Mouse (Mus musculus) right cerebral cortex, adult 2 months (tissue): ENCODE data around the gene Smco4.
"Not testable (repeated sequence)": the region's sequence is repeated elsewhere in the genome, so short reads cannot be mapped to it uniquely, and the experiment has no call there.

Experiments
- DNase-seq, 2 experiments: peaks; one replicate each; pipeline ENCODE4 v3.0.0; 2021 to 2022; ENCODE audit warnings: low spot score in 2 of 2

Smco4 gene

DNA sequence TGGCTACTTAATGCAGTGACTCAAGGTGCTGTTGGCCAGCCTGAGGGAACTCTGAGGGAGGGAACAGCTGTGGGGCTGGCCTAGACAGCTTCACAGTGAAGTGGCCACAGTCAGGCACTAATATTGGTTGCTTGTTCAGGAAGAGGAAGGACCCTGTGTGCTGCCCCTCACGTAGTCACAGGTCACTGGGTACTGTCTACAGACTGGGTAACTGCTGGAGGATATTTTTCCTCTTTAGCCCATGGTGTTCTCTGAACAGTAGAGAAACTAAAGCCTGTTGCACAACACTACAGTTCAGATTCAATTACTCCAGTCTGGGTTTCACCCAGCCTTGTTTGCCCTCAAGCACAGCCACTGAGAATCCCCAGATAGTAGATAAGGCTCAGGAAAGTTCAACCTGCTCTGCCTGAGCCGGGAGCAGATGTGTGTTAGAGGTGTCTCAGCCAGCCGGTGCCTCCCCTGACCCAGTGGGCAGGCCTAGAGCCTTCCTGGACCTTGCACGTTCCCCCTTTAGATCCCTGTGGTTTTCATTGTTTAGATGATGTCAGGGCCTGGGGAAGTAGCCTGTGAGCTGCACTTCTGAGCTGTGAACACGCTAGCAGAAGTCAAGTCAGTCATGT is 48.6 kb downstream of the Smco4 start:
- no peak for DNase-seq

DNA sequence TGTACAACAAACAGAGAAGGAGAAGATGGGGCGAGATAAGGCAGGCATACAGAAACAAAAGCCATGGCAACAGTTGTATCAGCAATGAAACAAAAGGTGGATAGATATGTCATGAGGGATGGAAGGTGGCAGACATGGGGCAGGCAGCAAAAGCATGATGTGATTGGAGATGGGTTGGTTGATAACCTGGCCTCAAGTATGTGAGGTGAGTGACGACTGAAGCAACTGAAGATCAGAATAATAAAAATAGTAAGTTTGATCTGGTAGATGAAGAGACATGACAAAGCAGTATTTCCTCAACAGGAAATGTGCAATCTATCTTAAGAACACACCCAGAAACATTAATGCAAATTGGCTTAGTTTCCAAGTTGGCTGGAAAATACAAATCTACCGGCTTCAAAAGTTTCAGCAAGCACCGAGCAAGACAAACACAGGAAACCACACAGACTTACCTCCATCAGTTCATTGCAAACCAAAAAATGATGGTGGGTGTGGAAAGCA is 57.3 kb downstream of the Smco4 start:
- no peak for DNase-seq

DNA sequence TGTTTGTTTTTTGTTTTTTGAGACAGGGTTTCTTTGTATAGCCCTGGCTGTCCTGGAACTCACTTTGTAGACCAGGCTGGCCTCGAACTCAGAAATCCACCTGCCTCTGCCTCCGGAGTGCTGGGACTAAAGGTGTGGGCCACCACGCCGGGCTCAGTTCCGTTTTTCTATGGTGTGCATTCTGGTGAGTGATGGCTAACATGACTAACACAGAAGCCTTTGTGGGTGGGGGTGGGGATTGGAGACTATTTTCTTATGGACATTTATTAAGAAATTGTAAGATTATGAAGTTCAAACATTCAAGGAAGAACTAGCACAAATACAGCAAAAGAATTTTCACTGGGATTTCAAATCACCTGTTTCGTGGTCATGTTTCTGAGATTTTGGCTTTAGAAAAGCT is 57.8 kb downstream of the Smco4 start:
- DNase-seq, result not testable (repeated sequence)

DNA sequence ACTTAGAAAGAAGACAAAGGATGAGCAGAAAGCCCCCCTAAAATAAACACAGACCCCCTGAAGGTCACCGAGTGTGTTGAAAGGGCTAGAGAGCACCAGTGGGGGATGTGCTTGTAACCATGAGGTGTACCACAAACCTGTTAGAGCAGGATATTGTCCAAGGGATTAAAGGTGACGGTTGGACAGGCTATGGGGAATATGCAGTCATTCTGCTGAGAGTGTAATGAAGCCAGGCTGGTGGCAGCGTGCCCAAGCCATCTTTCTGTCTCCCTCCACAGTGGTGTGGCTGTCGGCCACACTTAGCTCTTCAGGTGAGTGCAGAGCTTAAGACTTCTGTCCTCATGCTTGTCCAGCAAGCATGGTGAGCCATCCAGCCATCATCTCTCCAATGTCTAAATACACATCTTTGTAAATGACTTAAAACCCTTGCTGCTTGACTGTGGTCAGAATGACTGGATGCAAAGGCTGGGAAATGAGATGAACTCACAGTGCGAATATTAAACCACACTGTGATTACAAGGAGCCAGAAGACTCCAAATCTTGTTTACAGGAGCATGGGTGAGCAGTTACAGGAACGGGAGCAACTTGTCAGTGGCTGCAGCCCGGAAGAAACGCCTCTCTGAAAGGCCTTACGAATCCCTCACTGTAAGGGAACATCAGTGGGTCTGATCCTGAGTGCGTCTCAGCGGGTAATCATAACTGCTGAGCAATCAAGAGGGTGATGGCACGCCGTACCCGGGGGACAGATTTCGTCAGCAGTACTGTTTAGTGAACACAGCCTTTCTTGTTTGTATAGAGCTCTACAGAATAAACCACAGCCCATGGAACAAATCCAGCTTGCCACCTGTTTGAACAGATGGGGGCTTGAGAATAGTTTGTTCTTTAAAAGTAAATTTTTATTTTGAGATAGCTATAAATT is 59.0 kb downstream of the Smco4 start:
- DNase-seq, result peak in 1 of 2 experiments; percentile 13

DNA sequence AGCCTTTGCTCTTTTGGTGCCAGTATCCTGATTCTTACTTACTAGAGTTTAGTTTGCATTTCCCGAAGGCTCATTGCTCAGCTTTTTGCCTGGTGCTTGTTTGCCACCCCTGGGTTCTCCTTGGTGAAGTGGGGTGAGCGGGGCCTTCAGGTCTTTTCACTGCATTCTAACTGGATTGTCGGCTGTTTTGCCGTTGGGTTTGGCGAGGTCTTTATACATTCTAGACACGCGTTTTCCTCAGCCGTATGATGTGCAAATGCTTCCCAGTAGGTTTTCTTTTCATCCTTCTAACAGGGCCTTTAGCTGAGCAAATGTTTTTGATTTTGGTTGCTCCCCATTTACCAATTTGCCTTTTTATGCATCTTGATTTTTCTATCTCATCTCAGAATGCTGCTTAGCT is 60.1 kb downstream of the Smco4 start:
- no peak for DNase-seq

DNA sequence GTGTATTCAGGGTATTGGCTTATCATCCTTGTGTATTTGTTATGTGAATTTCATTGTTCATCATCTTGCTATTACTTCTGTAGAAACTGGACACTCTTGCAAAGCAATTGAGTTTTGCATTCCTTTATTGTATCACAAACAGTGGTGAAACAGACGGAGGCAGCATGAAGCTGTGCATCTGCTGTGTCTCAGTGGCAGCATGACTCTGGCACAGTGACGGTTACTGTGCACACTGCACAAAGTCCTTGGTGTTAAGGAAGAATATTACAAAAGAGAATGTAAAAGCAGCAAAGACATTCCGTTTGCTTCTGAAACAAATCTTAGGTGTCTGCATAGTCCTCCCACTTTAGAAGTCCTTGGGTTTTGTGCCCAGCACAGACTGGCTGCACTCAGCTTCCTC is 67.2 kb downstream of the Smco4 start:
- DNase-seq, result no peak

DNA sequence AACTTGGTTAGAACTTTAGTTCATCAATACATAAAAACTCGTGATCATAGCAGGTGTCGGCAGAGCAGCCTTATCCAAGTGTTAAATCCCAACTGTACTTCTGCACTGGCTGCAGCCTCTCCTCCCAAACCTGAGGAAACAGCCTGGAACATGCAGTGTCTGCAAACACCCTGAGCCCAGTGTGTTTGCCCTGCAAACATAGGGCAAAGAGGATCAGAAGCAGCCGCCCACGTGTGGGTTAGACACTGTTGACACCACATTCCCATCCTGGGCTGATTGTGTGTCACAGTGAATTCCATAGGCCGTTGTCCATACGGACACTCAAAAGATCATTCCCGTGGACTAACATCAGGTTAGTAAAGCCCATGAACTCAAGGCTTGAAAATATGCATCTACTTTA is 69.1 kb downstream of the Smco4 start:
- no peak for DNase-seq

DNA sequence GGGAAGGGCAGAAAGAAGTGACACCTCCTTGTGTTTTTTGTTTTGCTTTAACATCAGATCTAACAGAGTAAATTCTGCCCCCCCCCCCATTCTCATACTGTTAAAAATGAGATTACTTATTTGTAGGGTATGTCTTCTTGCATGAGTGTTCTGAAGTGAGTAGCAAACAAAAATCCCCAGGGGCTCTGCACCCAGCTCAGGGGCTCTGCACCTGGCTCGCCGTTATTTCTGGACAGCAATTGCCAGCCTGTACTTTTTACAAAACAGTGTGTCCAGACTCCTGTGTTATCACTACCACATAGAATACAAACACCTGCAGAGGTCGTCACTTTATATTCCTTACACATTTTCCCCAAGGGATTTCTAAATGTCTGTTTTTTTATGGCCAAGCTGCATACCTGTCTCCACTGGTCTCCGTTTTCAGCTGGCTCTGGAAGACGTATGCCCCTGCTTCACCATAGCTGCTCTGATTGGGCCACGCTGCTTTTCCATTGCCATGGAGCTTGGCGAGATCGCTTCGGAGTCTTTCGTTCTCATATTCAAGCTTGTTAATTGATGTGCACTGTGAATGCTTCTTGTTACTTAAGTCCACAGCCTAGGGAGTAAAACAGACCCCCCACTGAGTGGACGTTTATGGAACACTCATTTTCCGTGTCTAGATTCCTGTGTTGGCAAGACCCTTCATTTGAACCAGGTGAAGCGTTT is 81.7 kb downstream of the Smco4 start:
- DNase-seq, result no peak

DNA sequence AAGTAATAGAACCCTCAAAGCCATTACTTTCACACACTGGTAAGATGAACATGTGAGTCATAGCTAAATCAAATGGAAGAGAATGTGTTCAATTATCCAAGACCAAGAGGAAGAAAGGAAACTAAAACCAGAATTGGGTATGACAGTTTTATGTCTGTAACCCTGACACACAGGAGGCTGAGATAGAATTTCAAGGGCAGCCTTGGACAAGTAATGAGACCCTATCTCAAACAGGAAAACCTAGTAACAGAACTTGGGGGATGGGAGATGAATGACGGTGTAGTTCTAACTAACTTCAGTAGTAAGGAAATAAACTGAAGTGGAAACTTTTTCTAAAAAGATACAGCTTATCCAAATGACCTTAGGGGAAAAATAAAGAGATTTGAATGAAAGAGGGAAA is 85.2 kb downstream of the Smco4 start:
- DNase-seq, result no peak

DNA sequence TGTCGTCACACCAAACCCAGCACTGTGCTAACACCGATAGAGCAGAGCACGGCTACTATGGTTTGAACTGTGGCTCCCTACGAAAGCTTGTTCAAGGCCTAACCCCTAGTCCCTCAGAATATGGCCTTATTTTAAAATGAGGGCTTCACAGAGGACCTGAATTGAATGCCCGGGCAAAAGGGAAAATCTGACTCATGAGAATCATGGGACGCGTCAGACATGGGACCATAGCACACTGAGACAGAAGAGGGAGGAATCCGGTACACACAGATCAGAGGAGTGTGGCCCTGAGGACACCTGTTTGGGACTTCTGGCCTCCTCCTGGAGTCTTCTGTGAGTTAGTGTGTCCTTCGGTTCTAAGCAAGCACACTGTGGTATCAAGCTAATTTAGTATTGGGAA is 85.7 kb downstream of the Smco4 start:
- no peak for DNase-seq

DNA sequence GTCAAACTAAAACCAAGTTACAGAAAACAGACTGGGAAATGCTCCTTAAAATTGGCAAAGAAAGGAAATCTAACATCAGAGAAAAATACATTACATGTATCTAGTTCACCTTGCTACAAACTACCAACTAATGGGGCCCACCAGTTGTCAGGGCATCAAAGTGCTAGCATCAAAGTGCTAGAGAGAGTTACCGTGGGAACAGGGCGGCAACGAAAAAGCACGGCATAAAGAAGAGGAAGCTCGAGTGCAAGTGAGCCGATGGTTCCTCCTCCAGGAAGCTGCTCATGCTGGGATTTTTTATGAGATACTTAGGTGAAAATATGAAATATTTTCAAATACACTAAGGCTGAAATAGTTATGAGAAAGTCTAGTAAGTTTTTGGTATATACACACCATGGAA is 86.9 kb downstream of the Smco4 start:
- DNase-seq, result no peak

DNA sequence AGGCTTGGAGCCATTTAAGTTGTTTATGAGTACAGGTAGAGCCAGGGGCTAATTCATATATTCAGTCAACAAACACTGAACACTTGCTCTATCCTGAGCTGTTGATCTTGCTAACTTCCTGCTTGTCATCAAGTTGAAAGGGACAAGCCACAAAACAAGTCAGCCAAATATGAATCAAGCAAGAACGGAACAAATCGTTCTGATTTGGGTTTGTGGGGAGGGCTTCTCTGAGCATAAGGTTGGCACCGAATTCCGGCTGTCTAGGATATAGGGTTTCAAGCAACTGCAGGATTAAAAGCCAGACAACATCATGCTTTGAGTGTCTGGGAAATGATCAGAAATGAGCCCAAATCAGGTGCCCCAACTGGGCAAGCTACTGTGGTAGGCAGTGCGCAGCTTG is 88.8 kb downstream of the Smco4 start:
- no peak for DNase-seq

DNA sequence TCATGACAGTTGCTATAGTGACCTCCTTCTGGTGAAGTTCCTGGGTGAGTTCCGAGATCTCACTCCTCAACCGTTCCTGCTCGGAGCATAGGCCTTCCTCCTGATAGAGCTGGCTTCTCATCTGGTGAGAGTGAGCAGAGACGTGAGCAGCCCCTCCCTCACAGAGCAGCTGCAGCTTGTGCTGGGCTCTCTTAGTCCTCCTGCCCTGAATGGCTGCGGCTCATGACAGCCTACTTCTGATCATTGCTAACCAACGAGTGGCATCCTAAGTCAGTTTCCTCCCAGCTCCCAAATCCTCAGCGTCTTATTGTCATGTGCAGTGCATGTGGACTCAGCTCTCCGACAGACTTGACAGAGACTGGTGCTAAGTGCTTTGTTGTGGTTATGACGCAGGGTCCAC is 91.0 kb downstream of the Smco4 start:
- DNase-seq, result no peak

DNA sequence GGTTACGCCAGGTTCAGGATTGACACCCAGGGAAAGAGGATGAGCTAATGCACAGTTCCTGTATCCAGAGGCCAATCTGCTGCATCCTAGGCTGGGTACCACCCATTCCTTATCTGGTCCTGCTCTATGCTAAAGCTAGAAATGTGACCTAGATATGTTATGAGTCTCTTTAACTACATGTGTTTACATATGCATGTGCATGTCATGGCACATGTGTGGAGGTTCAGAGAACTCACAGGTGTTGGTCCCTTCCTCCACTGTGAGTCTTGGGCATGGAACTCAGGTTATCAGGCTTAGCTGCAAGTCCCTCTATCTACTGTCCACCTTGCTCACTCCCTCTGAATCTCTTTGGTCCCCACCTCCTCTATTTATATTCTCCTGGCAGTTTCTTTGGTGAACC is 92.7 kb downstream of the Smco4 start:
- DNase-seq, result no peak

DNA sequence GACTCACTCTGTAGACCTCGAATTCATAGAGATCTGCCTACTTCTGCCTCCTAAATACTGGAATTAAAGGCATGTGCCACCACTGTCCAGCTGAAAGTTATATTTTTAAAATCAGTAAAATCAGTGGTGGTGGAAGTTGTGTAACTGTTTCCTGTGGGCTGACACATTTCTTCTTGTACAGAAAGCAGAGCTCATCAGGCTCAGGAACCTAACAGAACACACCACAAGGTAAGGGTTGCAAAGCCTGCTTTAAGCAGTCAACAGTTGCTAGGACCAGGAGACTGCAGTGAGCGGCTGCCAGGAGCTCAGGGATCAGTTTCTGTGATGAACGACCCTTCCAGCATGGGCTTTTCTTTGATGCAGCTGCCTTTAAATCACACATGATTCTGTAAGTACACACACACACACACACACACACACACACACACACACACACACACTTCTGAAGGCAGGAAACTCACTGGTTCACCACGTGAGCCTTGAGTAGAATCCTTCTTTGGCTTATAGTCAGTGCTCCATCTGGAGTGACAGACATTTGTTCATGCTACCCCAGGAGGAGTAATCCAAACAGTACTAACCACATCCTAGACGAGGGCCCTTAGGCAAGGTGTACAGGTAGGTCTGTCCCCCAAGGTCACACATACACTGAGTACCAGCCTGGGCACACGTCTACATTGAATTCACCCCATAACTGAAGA is 94.1 kb downstream of the Smco4 start:
- DNase-seq, result no peak

DNA sequence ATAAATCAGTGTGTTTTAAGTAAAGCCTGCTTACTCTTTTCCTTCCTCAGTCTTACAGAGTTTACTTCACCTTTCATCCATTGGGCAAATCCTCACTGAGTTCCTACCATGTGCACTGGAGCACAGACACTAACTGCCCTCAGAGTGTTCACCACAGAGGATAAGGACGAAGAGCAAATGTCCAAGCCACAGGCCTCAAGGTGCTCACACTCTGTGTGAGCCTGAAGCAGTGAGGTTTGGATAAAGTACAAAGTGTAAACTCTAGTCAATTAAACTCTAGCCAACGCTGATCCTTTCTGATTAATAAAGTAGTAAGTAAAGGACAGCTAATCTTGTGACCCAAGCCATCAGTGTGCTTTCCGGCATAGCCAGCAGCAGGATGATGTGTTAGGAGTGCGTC is 100.9 kb downstream of the Smco4 start:
- DNase-seq, result no peak
